In the genomic region with DNA sequence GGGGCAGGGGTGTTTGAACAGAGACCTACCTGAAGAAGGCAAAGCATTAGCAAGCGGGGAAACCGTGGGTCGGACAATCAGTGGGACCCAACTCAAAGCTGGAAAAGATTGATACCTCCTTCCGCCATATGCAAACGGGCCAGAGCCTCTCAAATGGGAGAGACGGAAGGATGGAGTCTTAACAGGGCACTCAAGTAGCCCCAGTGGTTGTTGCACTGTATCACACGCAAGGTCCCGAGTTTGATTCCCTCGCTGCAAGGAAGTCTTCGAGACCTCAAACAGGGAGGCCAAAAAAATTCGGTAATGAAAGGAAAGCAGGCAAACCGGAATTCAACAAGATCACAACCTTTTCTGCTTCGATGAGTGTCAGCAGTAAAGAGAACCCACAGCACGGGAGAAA, we compare ENCODE assay signal across 21 mouse cellular contexts. TPM values are rescaled to one million over a fixed set of nuclear protein-coding genes. Genes with fewer than 3 reads are reported as not detected.
A peak's percentile ranks its signal among the peaks of the same experiment; 100 is the strongest.
DNase-seq lines count a peak whose midpoint lies in the region; ATAC-seq and TF ChIP-seq lines count a peak whose summit lies in the region.
"Had no signal": no experiment of that assay in that cellular context is flagged by ENCODE, and none has a peak within 500 bp of the region (broad histone marks: within the 10 kb centered on the region; RNA-seq: fewer than 3 reads in every experiment).

No protein-coding gene starts in this region.

- no peaks in the 10 kb centered on the region for H3K9me3 ChIP-seq in midbrain, embryonic 15.5 days
- H3K9me3 ChIP-seq: embryonic facial prominence, embryonic 10.5 days; embryonic facial prominence, embryonic 12.5 days; forebrain, embryonic 13.5 days; forebrain, embryonic 15.5 days had no signal

- WGBS in midbrain, embryonic 15.5 days, result 96% methylated on average over 14 of the region's 14 CpGs

- no peak for TF ChIP-seq CTCF in gastrocnemius, adult 2 months (IDR thresholded peaks at IDR 0.05)

- H3K27me3 ChIP-seq in midbrain, embryonic 15.5 days (replicated peaks), result no peaks in the 10 kb centered on the region
- H3K27me3 ChIP-seq: CH12.LX; embryonic facial prominence, embryonic 12.5 days; forebrain, embryonic 13.5 days; forebrain, embryonic 15.5 days had no signal

- H3K4me3 ChIP-seq in gastrocnemius, adult 2 months, result no peak overlapping the region
- no peak overlapping the region for H3K4me3 ChIP-seq in midbrain, embryonic 15.5 days
- H3K4me3 ChIP-seq: embryonic facial prominence, embryonic 10.5 days; embryonic facial prominence, embryonic 12.5 days; forebrain, embryonic 13.5 days; forebrain, embryonic 15.5 days had no signal

- H3K4me1 ChIP-seq in midbrain, embryonic 15.5 days, result 0 out of 2 replicates have a peak, but pooled peaks cover 2% of the 10 kb centered on the region

- intact Hi-C loops in gastrocnemius, adult 2 months (cut with DNase I), result no loop called here
- intact Hi-C loops in gastrocnemius, postnatal 14 days (cut with DNase I; ENCODE audit: low total_unique reads), result no loop called here

- no peak overlapping the region for H3K9ac ChIP-seq in midbrain, embryonic 15.5 days
- H3K9ac ChIP-seq: embryonic facial prominence, embryonic 12.5 days; forebrain, embryonic 13.5 days; forebrain, embryonic 15.5 days; forebrain, postnatal 0 days had no signal

- DNase-seq in gastrocnemius, adult 2 months, result no peak
- no peak for DNase-seq in gastrocnemius, postnatal 14 days
- DNase-seq in ES-CJ7 (ENCODE audit: low read depth, low spot score) (peak; percentile 51), ZHBTc4 (ENCODE audit: low read depth, low spot score) (peak; percentile 63)
- DNase-seq: adrenal gland, adult 2 months; adrenal gland, postnatal 10 days; adrenal gland, postnatal 25 days; B cell, adult 2 months; cerebellum, adult 11 months; cerebellum, adult 2 months; cerebellum, adult 9-10 months; cerebellum, postnatal 10 days; cerebellum, postnatal 25 days; forebrain, postnatal 0 days had no signal

- H3K4me2 ChIP-seq in midbrain, embryonic 15.5 days, result no peak overlapping the region
- H3K4me2 ChIP-seq: embryonic facial prominence, embryonic 12.5 days; forebrain, embryonic 13.5 days; forebrain, embryonic 15.5 days had no signal

- H3K36me3 ChIP-seq in midbrain, embryonic 15.5 days (replicated peaks), result no peaks in the 10 kb centered on the region
- H3K36me3 ChIP-seq: embryonic facial prominence, embryonic 12.5 days; forebrain, embryonic 15.5 days had no signal

- ATAC-seq in midbrain, embryonic 15.5 days (replicated peaks), result no peak
- ATAC-seq: CD4-positive, CD25-positive, alpha-beta regulatory T cell, adult 4 months; forebrain, embryonic 13.5 days; forebrain, embryonic 15.5 days; forebrain, postnatal 0 days had no signal

- H3K27ac ChIP-seq in gastrocnemius, adult 2 months, result peak overlapping the region; percentile 56
- H3K27ac ChIP-seq in midbrain, embryonic 15.5 days, result no peak overlapping the region
- H3K27ac ChIP-seq: embryonic facial prominence, embryonic 10.5 days; embryonic facial prominence, embryonic 12.5 days; forebrain, embryonic 13.5 days; forebrain, embryonic 15.5 days had no signal

RNA-seq across cellular contexts. Expression of a gene that starts 29.5 kb away (rescaled TPM):
- total RNA-seq in gastrocnemius, adult 2 months (2021), result 10 to 100 TPM; 37.7 to 44.7 TPM
- 10 to 100 TPM; 50.6 to 58.9 TPM for total RNA-seq in gastrocnemius, postnatal 14 days (2021)
- polyA plus RNA-seq in midbrain, embryonic 15.5 days (2015; fragmentation: Nextera tagmentation; extraction: Ambion mirVana), result 2.3 TPM in 2 replicates

Comparison
In these comparisons a context has a peak if more than half of its experiments do, and no peak if none do; other contexts are left out.
1. DNase-seq: peak in ES-CJ7 (single experiment) and ZHBTc4 (single experiment); none in gastrocnemius, adult 2 months (single experiment) and gastrocnemius, postnatal 14 days (single experiment).